Comparison of ENCODE assay signal across 18 mouse cellular contexts in genomic region chr9:110002413-110002812, GRCm38 (mm10).
A peak's percentile ranks its signal among the peaks of the same experiment; 100 is the strongest.
DNase-seq lines count a peak whose midpoint lies in the region; ATAC-seq and TF ChIP-seq lines count a peak whose summit lies in the region.
"Had no signal": no experiment of that assay in that cellular context is flagged by ENCODE, and none has a peak within 500 bp of the region (broad histone marks: within the 10 kb centered on the region; RNA-seq: fewer than 3 reads in every experiment).

No protein-coding gene starts in this region.

- 70% methylated on average over 3 of the region's 3 CpGs for WGBS in forebrain, embryonic 12.5 days
- WGBS in forebrain, embryonic 16.5 days = 31% methylated on average over 3 of the region's 3 CpGs
- WGBS in kidney, adult 2 months = 86% methylated on average over 3 of the region's 3 CpGs

- H3K27me3 ChIP-seq in ES-Bruce4 (ENCODE audit: control insufficient read depth, insufficient read depth, low read length, poor library complexity, severe bottlenecking) = no peaks in the 10 kb centered on the region
- no peaks in the 10 kb centered on the region for H3K27me3 ChIP-seq in forebrain, embryonic 12.5 days
- no peaks in the 10 kb centered on the region for H3K27me3 ChIP-seq in forebrain, embryonic 16.5 days (replicated peaks; ENCODE audit: control insufficient read depth, insufficient read depth, low read length)
- no peaks in the 10 kb centered on the region for H3K27me3 ChIP-seq in kidney, adult 2 months (replicated peaks; ENCODE audit: control insufficient read depth, insufficient read depth, low read length)
- H3K27me3 ChIP-seq: heart, embryonic 12.5 days; intestine, embryonic 15.5 days had no signal

- TF ChIP-seq CTCF in gastrocnemius, adult 2 months (IDR thresholded peaks at IDR 0.05) = no peak
- no peak for TF ChIP-seq CTCF in ES-Bruce4 (IDR thresholded peaks at IDR 0.05; ENCODE audit: low read depth, low read length)
- no peak for TF ChIP-seq CTCF in kidney, adult 2 months (conservative IDR thresholded peaks at IDR 0.05; ENCODE audit: insufficient read depth, insufficient read length, low read depth, low read length)

- H3K4me2 ChIP-seq in forebrain, embryonic 12.5 days = no peak overlapping the region
- no peak overlapping the region for H3K4me2 ChIP-seq in forebrain, embryonic 16.5 days (ENCODE audit: low read length)
- H3K4me2 ChIP-seq: heart, embryonic 12.5 days; hindbrain, embryonic 14.5 days; intestine, embryonic 15.5 days had no signal

- no peak overlapping the region for H3K9ac ChIP-seq in ES-Bruce4 (ENCODE audit: low read depth, poor library complexity, severe bottlenecking)
- no peak overlapping the region for H3K9ac ChIP-seq in forebrain, embryonic 12.5 days
- no peak overlapping the region for H3K9ac ChIP-seq in forebrain, embryonic 16.5 days (replicated peaks; ENCODE audit: low read depth, low read length)
- H3K9ac ChIP-seq: heart, embryonic 12.5 days; hindbrain, embryonic 14.5 days; intestine, embryonic 15.5 days had no signal

- H3K4me3 ChIP-seq in gastrocnemius, adult 2 months = no peak overlapping the region
- no peak overlapping the region for H3K4me3 ChIP-seq in ES-Bruce4 (ENCODE audit: low read depth, low read length)
- H3K4me3 ChIP-seq in forebrain, embryonic 12.5 days (replicated peaks) = no peak overlapping the region
- H3K4me3 ChIP-seq in forebrain, embryonic 16.5 days (replicated peaks; ENCODE audit: low read length) = no peak overlapping the region
- no peak overlapping the region for H3K4me3 ChIP-seq in kidney, adult 2 months (ENCODE audit: insufficient read depth, low read depth, low read length)
- H3K4me3 ChIP-seq: embryonic facial prominence, embryonic 10.5 days; heart, adult 2 months; heart, embryonic 12.5 days; hindbrain, embryonic 10.5 days; intestine, embryonic 15.5 days had no signal

- no peak for TF ChIP-seq POLR2A in ES-Bruce4 (IDR thresholded peaks at IDR 0.05; ENCODE audit: insufficient read depth, low read length)
- no peak for TF ChIP-seq POLR2A in kidney, adult 2 months (IDR thresholded peaks at IDR 0.05; ENCODE audit: low read depth, low read length)

- no peaks in the 10 kb centered on the region for H3K9me3 ChIP-seq in ES-Bruce4 (replicated peaks; ENCODE audit: control insufficient read depth, insufficient read depth, low read length, poor library complexity, severe bottlenecking)
- H3K9me3 ChIP-seq in forebrain, embryonic 12.5 days = no peaks in the 10 kb centered on the region
- H3K9me3 ChIP-seq in forebrain, embryonic 16.5 days (ENCODE audit: control insufficient read depth, low read length) = no peaks in the 10 kb centered on the region
- H3K9me3 ChIP-seq: embryonic facial prominence, embryonic 10.5 days; heart, embryonic 12.5 days; hindbrain, embryonic 10.5 days; intestine, embryonic 15.5 days had no signal

- no peak for TF ChIP-seq EP300 in ES-Bruce4 (IDR thresholded peaks at IDR 0.05; ENCODE audit: insufficient read depth, low read depth, low read length)

- intact Hi-C loops in gastrocnemius, adult 2 months (cut with DNase I) = no loop called here

- no peak for DNase-seq in gastrocnemius, adult 2 months
- no peak for DNase-seq in gastrocnemius, postnatal 4 days (ENCODE audit: low spot score in 2 of 2)
- DNase-seq in right cerebral cortex, adult 18-20 months = no peak
- no peak for DNase-seq in kidney, postnatal 10 days
- no peak for DNase-seq in kidney, adult 2 months
- DNase-seq: B cell, adult 2 months; cerebellum, adult 9-11 months; gastrocnemius, postnatal 36 days; heart, adult 2 months had no signal

- no peaks in the 10 kb centered on the region for H3K4me1 ChIP-seq in ES-Bruce4 (ENCODE audit: control insufficient read depth, insufficient read depth, low read length)
- peaks cover 11% of the 10 kb centered on the region for H3K4me1 ChIP-seq in forebrain, embryonic 12.5 days
- peaks cover 11% of the 10 kb centered on the region for H3K4me1 ChIP-seq in forebrain, embryonic 16.5 days (replicated peaks; ENCODE audit: control insufficient read depth, insufficient read depth, low read length)
- no peaks in the 10 kb centered on the region for H3K4me1 ChIP-seq in kidney, adult 2 months (ENCODE audit: control insufficient read depth, insufficient read depth, low read length)
- H3K4me1 ChIP-seq: embryonic facial prominence, embryonic 10.5 days; heart, embryonic 12.5 days; hindbrain, embryonic 10.5 days; intestine, embryonic 15.5 days had no signal

- H3K27ac ChIP-seq in gastrocnemius, adult 2 months = peak overlapping the region; percentile 16; the same call in 1 of the 2 replicates
- H3K27ac ChIP-seq in ES-Bruce4 (ENCODE audit: insufficient read depth, low read length) = peak overlapping the region; percentile 14; the same call in 1 of the 2 replicates
- H3K27ac ChIP-seq in forebrain, embryonic 12.5 days = peak overlapping the region; percentile 83
- H3K27ac ChIP-seq in forebrain, embryonic 16.5 days (ENCODE audit: low read length) = no peak overlapping the region
- no peak overlapping the region for H3K27ac ChIP-seq in kidney, adult 2 months (ENCODE audit: insufficient read depth, low read depth, low read length)
- H3K27ac ChIP-seq: embryonic facial prominence, embryonic 10.5 days; heart, adult 2 months; hindbrain, embryonic 10.5 days; hindbrain, embryonic 14.5 days; intestine, embryonic 15.5 days had no signal

- ATAC-seq in forebrain, embryonic 12.5 days (ENCODE audit: low FRiP score) = peak; percentile 53; the same call in 1 of the 2 replicates
- peak; percentile 66; the same call in 1 of the 2 replicates for ATAC-seq in forebrain, embryonic 16.5 days
- ATAC-seq: CD4-positive, CD25-positive, alpha-beta regulatory T cell, adult 4 months; intestine, embryonic 15.5 days had no signal

- H3K36me3 ChIP-seq in ES-Bruce4 (ENCODE audit: control insufficient read depth, insufficient read depth, low read length, poor library complexity, severe bottlenecking) = no peaks in the 10 kb centered on the region
- H3K36me3 ChIP-seq in forebrain, embryonic 12.5 days (replicated peaks) = no peaks in the 10 kb centered on the region
- no peaks in the 10 kb centered on the region for H3K36me3 ChIP-seq in forebrain, embryonic 16.5 days (ENCODE audit: control insufficient read depth, insufficient read depth)
- no peaks in the 10 kb centered on the region for H3K36me3 ChIP-seq in kidney, adult 2 months (ENCODE audit: control insufficient read depth, insufficient read depth, low read length)
- H3K36me3 ChIP-seq: embryonic facial prominence, embryonic 10.5 days; intestine, embryonic 15.5 days had no signal

Comparison
In these comparisons a context has a peak if more than half of its experiments do, and no peak if none do; other contexts are left out.
1. H3K27ac ChIP-seq: peak in gastrocnemius, adult 2 months (single experiment), ES-Bruce4 (single experiment) and forebrain, embryonic 12.5 days (single experiment); none in forebrain, embryonic 16.5 days (single experiment) and kidney, adult 2 months (single experiment).